Mouse (Mus musculus): ENCODE measurements around the gene Ulk4. TPM values are rescaled to one million over a fixed set of nuclear protein-coding genes. Genes with fewer than 3 reads are reported as not detected.

The Ulk4 gene
- total and polyA plus RNA-seq, 3 experiments, result 26.6 to 31.1 TPM; not detected in 1

- Histone ChIP-seq H3K79me2 (ENCODE audit: control insufficient read depth, insufficient read depth, low read length, poor library complexity) (no peaks in the 10 kb centered on the region), H3K27ac (ENCODE audit: control insufficient read depth, low read depth, low read length) (no peak overlapping the region), H3K27me3 (ENCODE audit: control insufficient read depth in 1 of 2, insufficient read depth in 2 of 2, low read length in 2 of 2) (no peaks in the 10 kb centered on the region), H3K4me1 (ENCODE audit: control insufficient read depth in 1 of 2, insufficient read depth in 2 of 2, low read length in 2 of 2) (no peaks in the 10 kb centered on the region), H3K9me3 (replicated peaks; ENCODE audit: insufficient read depth, low read length) (no peaks in the 10 kb centered on the region), H3K9ac (ENCODE audit: control insufficient read depth, low read depth, low read length, poor library complexity, severe bottlenecking) (no peak overlapping the region), H3K4me3 (ENCODE audit: control insufficient read depth in 1 of 2, insufficient read depth in 1 of 2, low read depth in 2 of 2, low read length in 2 of 2) (no peak overlapping the region), H3K36me3 (ENCODE audit: control insufficient read depth in 1 of 2, insufficient read depth in 2 of 2, low read length in 2 of 2) (no peaks in the 10 kb centered on the region)
- no peak for TF ChIP-seq CTCF (IDR thresholded peaks at IDR 0.05 in 2 of 3, conservative IDR thresholded peaks at IDR 0.05 in 1 of 3; ENCODE audit: control insufficient read depth in 1 of 3, insufficient read depth in 1 of 3, low read depth in 2 of 3, low read length in 3 of 3, poor library complexity in 1 of 3, severe bottlenecking in 1 of 3)
- TF ChIP-seq MXI1 (IDR thresholded peaks at IDR 0.05; ENCODE audit: low read depth, low read length), result no peak
- TF ChIP-seq ELF1 (IDR thresholded peaks at IDR 0.05; ENCODE audit: low read depth, low read length), result no peak
- no peak for TF ChIP-seq TBP (IDR thresholded peaks at IDR 0.05; ENCODE audit: low read depth, low read length)
- no peak for TF ChIP-seq CHD1 (IDR thresholded peaks at IDR 0.05; ENCODE audit: low read depth, low read length)
- no peak for TF ChIP-seq NELFE (IDR thresholded peaks at IDR 0.05; ENCODE audit: low read depth, low read length)
- TF ChIP-seq UBTF (IDR thresholded peaks at IDR 0.05; ENCODE audit: borderline replicate concordance, insufficient read depth, low read depth, low read length), result no peak
- no peak for TF ChIP-seq GATA1 (IDR thresholded peaks at IDR 0.05; ENCODE audit: low read depth, low read length)
- TF ChIP-seq MAZ (IDR thresholded peaks at IDR 0.05; ENCODE audit: low read depth, low read length), result no peak
- TF ChIP-seq TCF12 (IDR thresholded peaks at IDR 0.05; ENCODE audit: low read depth, low read length), result no peak
- no peak for TF ChIP-seq MYC (IDR thresholded peaks at IDR 0.05; ENCODE audit: low read depth, low read length)
- no peak for TF ChIP-seq NRF1 (IDR thresholded peaks at IDR 0.05; ENCODE audit: insufficient read depth, low read depth, low read length, poor library complexity, severe bottlenecking)
- TF ChIP-seq GABPA (IDR thresholded peaks at IDR 0.05; ENCODE audit: low read depth, low read length), result no peak
- no peak for DNase-seq (ENCODE audit: low read depth, low spot score)
Measured at GRCm38 (mm10) chr9:121079388-121080088, 197.5 kb downstream of the Ulk4 start.

GRCm38 (mm10) chr9:121076291-121076690, 200.7 kb downstream of the Ulk4 start:
- no peaks in the 10 kb centered on the region for H3K4me1 ChIP-seq (ENCODE audit: control insufficient read depth in 1 of 2, insufficient read depth in 2 of 2, low read length in 2 of 2)

GRCm38 (mm10) chr9:121075246-121075645, 201.8 kb downstream of the Ulk4 start:
- H3K4me1 ChIP-seq (ENCODE audit: control insufficient read depth in 1 of 2, insufficient read depth in 2 of 2, low read length in 2 of 2), result no peaks in the 10 kb centered on the region
- TF ChIP-seq MYB (IDR thresholded peaks at IDR 0.05; ENCODE audit: low read depth, low read length) (no peak), BHLHE40 (IDR thresholded peaks at IDR 0.05; ENCODE audit: borderline replicate concordance, low read depth, low read length) (no peak), TCF12 (IDR thresholded peaks at IDR 0.05; ENCODE audit: low read depth, low read length) (no peak), ZNF384 (IDR thresholded peaks at IDR 0.05; ENCODE audit: low read depth, low read length) (no peak), POLR2A (IDR thresholded peaks at IDR 0.05; ENCODE audit: control insufficient read depth in 1 of 2, insufficient read depth in 1 of 2, low read depth in 1 of 2, low read length in 2 of 2, poor library complexity in 1 of 2) (no peak), RCOR1 (IDR thresholded peaks at IDR 0.05; ENCODE audit: low read depth, low read length) (no peak), TAL1 (IDR thresholded peaks at IDR 0.05; ENCODE audit: low read length) (no peak), MAZ (IDR thresholded peaks at IDR 0.05; ENCODE audit: low read depth, low read length) (no peak), SMC3 (IDR thresholded peaks at IDR 0.05; ENCODE audit: low read depth, low read length) (no peak), ELF1 (IDR thresholded peaks at IDR 0.05; ENCODE audit: low read depth, low read length) (no peak), ZKSCAN1 (IDR thresholded peaks at IDR 0.05; ENCODE audit: low read depth, low read length) (no peak), UBTF (IDR thresholded peaks at IDR 0.05; ENCODE audit: borderline replicate concordance, insufficient read depth, low read depth, low read length) (no peak), CTCF (IDR thresholded peaks at IDR 0.05 in 2 of 3, conservative IDR thresholded peaks at IDR 0.05 in 1 of 3; ENCODE audit: control insufficient read depth in 1 of 3, insufficient read depth in 1 of 3, low read depth in 2 of 3, low read length in 3 of 3, poor library complexity in 1 of 3, severe bottlenecking in 1 of 3) (no peak), MAX (IDR thresholded peaks at IDR 0.05; ENCODE audit: low read length) (no peak), MAFK (IDR thresholded peaks at IDR 0.05; ENCODE audit: borderline replicate concordance, low read depth, low read length) (no peak), KAT2A (conservative IDR thresholded peaks at IDR 0.05; ENCODE audit: low read depth, low read length) (no peak), POLR2AphosphoS5 (IDR thresholded peaks at IDR 0.05; ENCODE audit: borderline replicate concordance, low read depth, low read length) (no peak)

More at GRCm38 (mm10) chr9:121076291-121076690, 200.7 kb downstream of the Ulk4 start:
- H3K36me3 ChIP-seq (ENCODE audit: control insufficient read depth in 1 of 2, insufficient read depth in 2 of 2, low read length in 2 of 2), result no peaks in the 10 kb centered on the region
- no peaks in the 10 kb centered on the region for H3K27me3 ChIP-seq (ENCODE audit: control insufficient read depth in 1 of 2, insufficient read depth in 2 of 2, low read length in 2 of 2)
- no peak overlapping the region for H3K27ac ChIP-seq (ENCODE audit: control insufficient read depth, low read depth, low read length)
- H3K79me2 ChIP-seq (ENCODE audit: control insufficient read depth, insufficient read depth, low read length, poor library complexity), result no peaks in the 10 kb centered on the region
- DNase-seq (ENCODE audit: low read depth, low spot score), result no peak
- H3K9ac ChIP-seq (ENCODE audit: control insufficient read depth, low read depth, low read length, poor library complexity, severe bottlenecking), result no peak overlapping the region
- no peak overlapping the region for H3K4me3 ChIP-seq (ENCODE audit: control insufficient read depth in 1 of 2, insufficient read depth in 1 of 2, low read depth in 2 of 2, low read length in 2 of 2)
- H3K9me3 ChIP-seq (replicated peaks; ENCODE audit: insufficient read depth, low read length), result no peaks in the 10 kb centered on the region
- TF ChIP-seq USF1 (IDR thresholded peaks at IDR 0.05; ENCODE audit: low read depth, low read length), result no peak

More at GRCm38 (mm10) chr9:121075246-121075645, 201.8 kb downstream of the Ulk4 start:
- Histone ChIP-seq H3K9ac (ENCODE audit: control insufficient read depth, low read depth, low read length, poor library complexity, severe bottlenecking) (no peak overlapping the region), H3K9me3 (replicated peaks; ENCODE audit: insufficient read depth, low read length) (no peaks in the 10 kb centered on the region), H3K79me2 (ENCODE audit: control insufficient read depth, insufficient read depth, low read length, poor library complexity) (no peaks in the 10 kb centered on the region), H3K27me3 (ENCODE audit: control insufficient read depth in 1 of 2, insufficient read depth in 2 of 2, low read length in 2 of 2) (no peaks in the 10 kb centered on the region), H3K4me3 (ENCODE audit: control insufficient read depth in 1 of 2, insufficient read depth in 1 of 2, low read depth in 2 of 2, low read length in 2 of 2) (no peak overlapping the region), H3K27ac (ENCODE audit: control insufficient read depth, low read depth, low read length) (no peak overlapping the region), H3K36me3 (ENCODE audit: control insufficient read depth in 1 of 2, insufficient read depth in 2 of 2, low read length in 2 of 2) (no peaks in the 10 kb centered on the region)
- DNase-seq (ENCODE audit: low read depth, low spot score), result no peak
